Mouse (Mus musculus): Measurements from ENCODE around the gene Trim47. TPM values are rescaled to one million over a fixed set of nuclear protein-coding genes. Genes with fewer than 3 reads are reported as not detected.

Trim47 gene
- polyA plus RNA-seq, 2 experiments, result 25.1 to 25.5 TPM

DNA sequence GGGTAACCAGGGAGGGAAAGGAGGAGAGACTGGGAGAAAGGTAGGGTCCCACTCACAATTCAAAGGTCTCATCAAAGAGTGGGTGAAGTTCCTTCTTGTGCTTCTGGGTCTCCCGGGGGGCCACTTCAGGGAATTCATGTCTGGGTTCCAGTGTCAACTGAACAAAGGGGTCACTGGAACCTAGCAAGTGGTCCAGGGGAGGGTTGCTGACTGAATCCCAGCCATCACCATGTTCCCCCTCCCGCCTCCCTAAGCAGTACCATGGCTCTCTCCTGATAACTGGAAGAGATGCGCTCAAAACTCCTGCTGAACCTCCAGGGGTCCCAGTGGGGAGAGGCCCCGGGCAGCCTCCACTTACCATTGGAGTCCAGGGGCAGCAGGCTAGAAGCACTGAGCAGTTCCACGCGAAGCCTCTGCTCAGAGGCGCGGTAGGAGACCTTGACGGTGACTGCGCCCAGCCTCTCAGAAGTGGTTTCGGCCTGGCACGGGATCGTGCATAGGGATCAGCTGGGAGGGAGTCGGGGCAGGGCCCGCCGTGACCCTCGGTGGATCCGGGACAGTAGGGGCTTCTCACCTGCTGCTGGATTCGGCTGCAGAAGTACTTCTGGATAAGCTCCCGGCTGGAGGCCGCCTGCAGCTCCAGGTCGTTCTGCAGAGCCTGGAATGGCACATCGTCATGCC, 62.7 kb downstream of the Trim47 start:
- WGBS, result 56% methylated on average over 23 of the region's 23 CpGs
- H3K9ac ChIP-seq (ENCODE audit: low read depth, low read length, severe bottlenecking), result peak overlapping the region; percentile 18; the same call in 1 of the 2 replicates
- no peak overlapping the region for H3K27ac ChIP-seq (replicated peaks; ENCODE audit: low read depth, low read length)
- no peak overlapping the region for H3K4me2 ChIP-seq (replicated peaks; ENCODE audit: low read depth, low read length, severe bottlenecking)
- H3K9me3 ChIP-seq (ENCODE audit: control insufficient read depth, low read length), result no peaks in the 10 kb centered on the region
- no peak for ATAC-seq (ENCODE audit: low FRiP score, low read depth)
- no peak for TF ChIP-seq POLR2A (IDR thresholded peaks at IDR 0.05; ENCODE audit: borderline replicate concordance, extremely low read depth, insufficient read depth, insufficient read length)
- DNase-seq (ENCODE audit: low spot score), result no peak
- H3K4me3 ChIP-seq (replicated peaks; ENCODE audit: low read length), result no peak overlapping the region
- H3K4me1 ChIP-seq (ENCODE audit: control insufficient read depth, insufficient read depth, low read length), result no peaks in the 10 kb centered on the region
- peaks cover 29% of the 10 kb centered on the region for H3K36me3 ChIP-seq (ENCODE audit: control insufficient read depth, insufficient read depth, low read length)
- no peaks in the 10 kb centered on the region for H3K27me3 ChIP-seq (ENCODE audit: control insufficient read depth, insufficient read depth, low read length)

DNA sequence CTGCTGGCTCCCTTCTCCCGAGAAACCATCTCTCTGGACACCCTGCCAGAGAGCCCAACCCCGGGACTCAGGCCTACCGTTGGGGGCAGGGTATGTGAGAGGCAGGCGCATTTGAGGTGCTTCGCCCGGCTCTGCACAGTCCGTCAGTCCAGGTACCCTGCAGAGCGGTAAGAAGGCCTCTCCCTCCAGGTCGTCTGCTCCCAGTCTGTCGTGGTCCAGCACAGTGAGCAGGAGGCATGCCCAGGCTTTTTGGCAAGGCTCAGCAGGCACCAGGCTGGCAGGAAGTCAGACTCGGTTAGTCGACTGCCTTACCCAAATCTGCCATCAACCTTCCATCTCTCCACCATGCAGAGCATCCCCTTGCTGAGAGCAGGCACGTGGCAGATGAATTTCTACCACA, 63.4 kb downstream of the Trim47 start:
- H3K9me3 ChIP-seq (ENCODE audit: control insufficient read depth, low read length), result no peaks in the 10 kb centered on the region
- no peaks in the 10 kb centered on the region for H3K4me1 ChIP-seq (ENCODE audit: control insufficient read depth, insufficient read depth, low read length)
- DNase-seq (ENCODE audit: low spot score) (no peak), ATAC-seq (ENCODE audit: low FRiP score, low read depth) (no peak)
- peaks cover 36% of the 10 kb centered on the region for H3K36me3 ChIP-seq (ENCODE audit: control insufficient read depth, insufficient read depth, low read length)
- no peak overlapping the region for H3K4me3 ChIP-seq (replicated peaks; ENCODE audit: low read length)
- no peak overlapping the region for H3K27ac ChIP-seq (replicated peaks; ENCODE audit: low read depth, low read length)
- no peak overlapping the region for H3K4me2 ChIP-seq (replicated peaks; ENCODE audit: low read depth, low read length, severe bottlenecking)
- H3K9ac ChIP-seq (ENCODE audit: low read depth, low read length, severe bottlenecking), result no peak overlapping the region
- no peak for TF ChIP-seq POLR2A (IDR thresholded peaks at IDR 0.05; ENCODE audit: borderline replicate concordance, extremely low read depth, insufficient read depth, insufficient read length)
- H3K27me3 ChIP-seq (ENCODE audit: control insufficient read depth, insufficient read depth, low read length), result no peaks in the 10 kb centered on the region
- WGBS, result 63% methylated on average over 13 of the region's 13 CpGs

DNA sequence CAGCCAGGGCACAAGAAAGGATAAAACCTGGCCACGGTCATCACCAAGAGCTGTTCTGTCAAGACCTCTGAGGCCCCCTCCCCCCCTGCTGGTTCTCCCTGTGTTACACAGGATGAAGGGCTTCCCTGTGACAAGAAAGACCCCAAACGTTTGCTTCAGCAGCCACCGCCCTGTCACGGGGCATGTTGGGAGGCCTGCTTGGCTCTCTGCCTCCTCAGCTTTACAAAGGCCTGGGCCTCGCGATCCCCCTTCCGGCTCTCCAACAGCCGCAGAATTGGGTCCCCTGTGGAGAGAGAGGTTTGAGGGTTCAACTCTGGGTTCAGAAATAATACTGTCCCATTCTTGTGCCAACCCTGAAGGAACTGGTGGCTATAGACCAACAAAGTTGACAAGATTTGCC, 64.5 kb downstream of the Trim47 start:
- DNase-seq (ENCODE audit: low spot score), result no peak
- Histone ChIP-seq H3K27me3 (ENCODE audit: control insufficient read depth, insufficient read depth, low read length) (no peaks in the 10 kb centered on the region), H3K4me3 (replicated peaks; ENCODE audit: low read length) (no peak overlapping the region), H3K27ac (replicated peaks; ENCODE audit: low read depth, low read length) (no peak overlapping the region), H3K36me3 (ENCODE audit: control insufficient read depth, insufficient read depth, low read length) (peaks cover 47% of the 10 kb centered on the region), H3K4me2 (replicated peaks; ENCODE audit: low read depth, low read length, severe bottlenecking) (no peak overlapping the region), H3K4me1 (ENCODE audit: control insufficient read depth, insufficient read depth, low read length) (no peaks in the 10 kb centered on the region), H3K9me3 (ENCODE audit: control insufficient read depth, low read length) (no peaks in the 10 kb centered on the region), H3K9ac (ENCODE audit: low read depth, low read length, severe bottlenecking) (no peak overlapping the region)
- no peak for ATAC-seq (ENCODE audit: low FRiP score, low read depth)
- WGBS, result 69% methylated on average over 8 of the region's 8 CpGs
- TF ChIP-seq POLR2A (IDR thresholded peaks at IDR 0.05; ENCODE audit: borderline replicate concordance, extremely low read depth, insufficient read depth, insufficient read length), result no peak

DNA sequence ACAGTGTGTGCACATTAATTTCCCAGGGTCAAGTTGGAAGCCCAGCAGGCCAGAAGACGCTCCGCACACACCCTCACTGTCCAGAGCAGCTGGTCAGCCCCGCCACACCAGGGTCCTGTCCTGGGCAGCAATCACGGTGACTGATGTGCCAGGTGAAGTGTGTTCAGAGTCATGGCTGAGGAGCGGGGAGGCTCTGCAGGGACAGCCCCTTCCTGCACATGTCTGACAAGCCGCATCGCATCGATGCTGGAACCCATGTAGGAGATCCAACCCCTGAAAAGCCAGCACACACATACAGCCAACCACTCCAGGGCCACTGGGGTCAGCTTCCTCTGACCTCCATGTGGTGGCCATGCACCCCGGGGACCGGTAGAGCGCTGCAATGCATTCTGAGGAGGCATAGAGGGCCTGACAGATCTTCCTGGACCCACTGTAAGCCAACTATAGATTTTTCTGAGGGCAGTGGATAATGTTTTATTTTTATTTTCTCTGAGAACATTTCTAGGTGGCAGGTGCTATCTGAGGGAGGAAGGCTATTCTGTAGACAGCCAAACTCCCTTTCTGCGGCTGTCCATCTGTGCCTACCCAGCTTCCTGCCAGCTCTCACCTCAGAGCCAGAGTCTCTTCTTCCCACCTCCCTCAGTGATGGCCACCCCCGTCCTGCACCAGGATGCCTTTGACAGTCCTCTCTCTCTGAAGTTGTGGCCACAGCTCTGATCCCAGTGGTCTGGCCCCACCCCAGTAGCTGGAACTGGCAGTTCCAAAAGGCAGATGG, 65.2 kb downstream of the Trim47 start:
- no peak for DNase-seq (ENCODE audit: low spot score)
- Histone ChIP-seq H3K27ac (replicated peaks; ENCODE audit: low read depth, low read length) (no peak overlapping the region), H3K4me2 (replicated peaks; ENCODE audit: low read depth, low read length, severe bottlenecking) (no peak overlapping the region), H3K36me3 (ENCODE audit: control insufficient read depth, insufficient read depth, low read length) (peaks cover 54% of the 10 kb centered on the region), H3K9me3 (ENCODE audit: control insufficient read depth, low read length) (no peaks in the 10 kb centered on the region), H3K4me3 (replicated peaks; ENCODE audit: low read length) (no peak overlapping the region), H3K27me3 (ENCODE audit: control insufficient read depth, insufficient read depth, low read length) (no peaks in the 10 kb centered on the region), H3K9ac (ENCODE audit: low read depth, low read length, severe bottlenecking) (no peak overlapping the region), H3K4me1 (ENCODE audit: control insufficient read depth, insufficient read depth, low read length) (no peaks in the 10 kb centered on the region)
- 90% methylated on average over 13 of the region's 13 CpGs for WGBS
- no peak for ATAC-seq (ENCODE audit: low FRiP score, low read depth)
- TF ChIP-seq POLR2A (IDR thresholded peaks at IDR 0.05; ENCODE audit: borderline replicate concordance, extremely low read depth, insufficient read depth, insufficient read length), result no peak

DNA sequence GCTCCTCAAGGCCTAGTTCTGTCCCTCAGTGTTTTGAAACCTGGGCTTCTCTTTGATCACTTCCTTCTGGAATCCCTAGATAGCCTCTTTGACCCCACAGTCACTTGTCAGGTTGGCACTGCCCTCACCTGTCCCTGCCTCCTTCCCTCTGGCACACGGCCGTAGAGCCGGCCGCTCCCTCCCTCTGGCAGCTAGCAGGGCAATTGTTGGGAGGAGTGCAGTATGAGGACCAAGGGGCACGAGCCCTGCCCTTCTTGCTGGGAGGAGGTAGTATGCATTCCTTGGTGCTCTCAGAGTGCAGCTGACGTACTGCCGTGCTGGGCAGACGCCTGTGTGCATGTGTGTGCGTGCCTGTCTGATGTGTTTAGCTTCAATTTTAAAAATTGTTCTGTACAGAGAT, 66.4 kb downstream of the Trim47 start:
- WGBS, result 81% methylated on average over 9 of the region's 9 CpGs
- Histone ChIP-seq H3K9me3 (ENCODE audit: control insufficient read depth, low read length) (no peaks in the 10 kb centered on the region), H3K36me3 (ENCODE audit: control insufficient read depth, insufficient read depth, low read length) (peaks cover 65% of the 10 kb centered on the region), H3K27me3 (ENCODE audit: control insufficient read depth, insufficient read depth, low read length) (no peaks in the 10 kb centered on the region), H3K4me3 (replicated peaks; ENCODE audit: low read length) (no peak overlapping the region), H3K4me1 (ENCODE audit: control insufficient read depth, insufficient read depth, low read length) (no peaks in the 10 kb centered on the region), H3K4me2 (replicated peaks; ENCODE audit: low read depth, low read length, severe bottlenecking) (no peak overlapping the region), H3K9ac (ENCODE audit: low read depth, low read length, severe bottlenecking) (no peak overlapping the region), H3K27ac (replicated peaks; ENCODE audit: low read depth, low read length) (no peak overlapping the region)
- DNase-seq (ENCODE audit: low spot score) (no peak), ATAC-seq (ENCODE audit: low FRiP score, low read depth) (no peak)
- TF ChIP-seq POLR2A (IDR thresholded peaks at IDR 0.05; ENCODE audit: borderline replicate concordance, extremely low read depth, insufficient read depth, insufficient read length), result no peak

Data from limb, embryonic 14.5 days (tissue).